Mouse (Mus musculus): ENCODE measurements at regions not wholly inside any gene's neighbourhood (a gene's known extent, or its start where the extent isn't known, plus 50 kb on each side); places are given as distances from the start of the nearest gene placed in this dataset.
A peak's percentile ranks its signal among the peaks of the same experiment; 100 is the strongest.

DNA sequence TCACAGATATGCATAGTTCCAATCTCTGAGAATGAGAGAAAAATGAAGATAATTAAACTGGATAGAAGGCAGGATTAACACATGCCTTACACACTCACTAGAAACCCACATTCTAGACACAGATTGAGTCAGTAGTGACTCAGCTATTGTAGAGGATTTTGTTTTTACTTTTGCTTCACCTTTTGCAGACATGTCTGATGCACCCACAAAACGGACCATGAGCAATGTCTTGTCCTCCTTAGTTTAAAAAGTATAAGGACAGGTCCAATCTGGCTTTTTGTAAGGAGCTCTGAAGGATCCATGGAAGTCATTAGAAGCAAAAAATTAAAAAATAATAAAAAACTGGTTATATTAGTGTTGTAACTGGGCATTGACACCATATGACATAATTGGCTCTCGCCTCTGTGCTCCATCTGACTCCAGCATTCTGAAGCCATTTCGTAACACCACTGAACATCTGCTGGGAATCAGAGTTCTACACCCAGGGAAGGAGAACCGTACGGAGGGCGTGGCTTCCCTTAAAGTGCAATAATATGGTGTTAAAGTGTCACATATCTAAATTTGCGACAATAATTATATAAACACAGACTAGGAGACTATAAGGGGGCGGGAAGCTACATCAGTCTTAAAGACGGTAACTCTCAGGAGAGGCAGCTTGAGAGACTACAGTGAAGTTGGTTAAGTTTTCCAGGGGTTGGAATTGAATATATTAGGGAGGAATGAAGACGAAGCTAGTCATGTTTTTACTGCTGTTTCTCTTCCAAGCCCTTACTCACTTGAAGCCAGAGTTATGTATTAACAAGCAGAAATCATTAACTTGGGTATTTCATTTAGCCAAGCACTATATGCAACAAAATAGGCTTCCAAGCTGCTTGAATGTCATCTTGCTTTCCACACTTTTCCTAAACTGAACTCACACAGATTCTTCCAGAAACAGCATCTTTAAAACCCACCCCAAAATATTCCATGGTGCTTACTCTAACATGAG lies 558.0 kb downstream of the Ebf1 start:
- H3K27ac ChIP-seq (replicated peaks), result no peak overlapping the region
- 59% methylated on average over 10 of the region's 10 CpGs for WGBS (ENCODE audit: insufficient replicate concordance)
- H3K9me3 ChIP-seq (replicated peaks), result no peaks in the 10 kb centered on the region

GRCm38 (mm10) chr11:45176971-45177370 lies 559.9 kb downstream of the Ebf1 start:
- no peaks in the 10 kb centered on the region for H3K4me1 ChIP-seq (replicated peaks)
- no peaks in the 10 kb centered on the region for H3K36me3 ChIP-seq (replicated peaks)
- WGBS (ENCODE audit: insufficient replicate concordance), result 59% methylated on average over 3 of the region's 3 CpGs
- no peak overlapping the region for H3K4me2 ChIP-seq
- ATAC-seq (ENCODE audit: insufficient read depth), result no peak
- no peak overlapping the region for H3K9ac ChIP-seq
- no peak overlapping the region for H3K4me3 ChIP-seq (replicated peaks)
- H3K27me3 ChIP-seq, result no peaks in the 10 kb centered on the region
- H3K27ac ChIP-seq (replicated peaks), result no peak overlapping the region
- no peaks in the 10 kb centered on the region for H3K9me3 ChIP-seq (replicated peaks)

More for the DNA sequence above, 558.0 kb downstream of the Ebf1 start:
- no peak overlapping the region for H3K9ac ChIP-seq
- H3K27me3 ChIP-seq, result no peaks in the 10 kb centered on the region
- H3K36me3 ChIP-seq (replicated peaks), result no peaks in the 10 kb centered on the region
- no peak overlapping the region for H3K4me3 ChIP-seq (replicated peaks)
- no peaks in the 10 kb centered on the region for H3K4me1 ChIP-seq (replicated peaks)
- H3K4me2 ChIP-seq, result no peak overlapping the region
- no peak for ATAC-seq (ENCODE audit: insufficient read depth)

DNA sequence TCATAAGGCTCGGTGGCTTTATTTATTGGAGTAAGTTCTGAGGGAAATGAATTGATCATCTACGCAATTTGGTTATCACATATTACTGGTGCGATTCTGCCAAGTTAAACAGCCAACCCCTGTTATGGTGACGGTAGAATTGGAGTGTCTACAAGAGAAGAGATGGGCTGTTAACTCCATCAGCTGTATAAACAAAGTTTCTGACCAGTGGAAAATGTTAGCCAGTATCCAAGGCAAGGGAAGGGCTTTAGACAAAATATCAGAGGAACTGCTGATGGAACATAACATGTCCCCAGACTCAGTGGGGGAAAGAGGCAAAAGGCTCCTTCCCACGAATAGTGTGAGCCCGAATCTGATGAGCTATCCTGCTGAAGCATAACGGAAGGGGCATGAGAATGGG lies 560.9 kb downstream of the Ebf1 start:
- no peak overlapping the region for H3K27ac ChIP-seq (replicated peaks)
- no peak overlapping the region for H3K9ac ChIP-seq
- H3K36me3 ChIP-seq (replicated peaks), result no peaks in the 10 kb centered on the region
- no peak for ATAC-seq (ENCODE audit: insufficient read depth)
- H3K4me3 ChIP-seq (replicated peaks), result no peak overlapping the region
- no peaks in the 10 kb centered on the region for H3K4me1 ChIP-seq (replicated peaks)
- 55% methylated on average over 7 of the region's 7 CpGs for WGBS (ENCODE audit: insufficient replicate concordance)
- H3K4me2 ChIP-seq, result no peak overlapping the region
- no peaks in the 10 kb centered on the region for H3K9me3 ChIP-seq (replicated peaks)
- H3K27me3 ChIP-seq, result no peaks in the 10 kb centered on the region

GRCm38 (mm10) chr11:45179019-45179418 lies 561.9 kb downstream of the Ebf1 start:
- WGBS (ENCODE audit: insufficient replicate concordance), result 44% methylated on average over 1 of the region's 1 CpGs
- Histone ChIP-seq H3K9me3 (replicated peaks) (no peaks in the 10 kb centered on the region), H3K27ac (replicated peaks) (no peak overlapping the region), H3K27me3 (no peaks in the 10 kb centered on the region), H3K4me2 (no peak overlapping the region), H3K4me1 (replicated peaks) (no peaks in the 10 kb centered on the region), H3K9ac (no peak overlapping the region), H3K36me3 (replicated peaks) (no peaks in the 10 kb centered on the region), H3K4me3 (replicated peaks) (no peak overlapping the region)
- ATAC-seq (ENCODE audit: insufficient read depth), result no peak

DNA sequence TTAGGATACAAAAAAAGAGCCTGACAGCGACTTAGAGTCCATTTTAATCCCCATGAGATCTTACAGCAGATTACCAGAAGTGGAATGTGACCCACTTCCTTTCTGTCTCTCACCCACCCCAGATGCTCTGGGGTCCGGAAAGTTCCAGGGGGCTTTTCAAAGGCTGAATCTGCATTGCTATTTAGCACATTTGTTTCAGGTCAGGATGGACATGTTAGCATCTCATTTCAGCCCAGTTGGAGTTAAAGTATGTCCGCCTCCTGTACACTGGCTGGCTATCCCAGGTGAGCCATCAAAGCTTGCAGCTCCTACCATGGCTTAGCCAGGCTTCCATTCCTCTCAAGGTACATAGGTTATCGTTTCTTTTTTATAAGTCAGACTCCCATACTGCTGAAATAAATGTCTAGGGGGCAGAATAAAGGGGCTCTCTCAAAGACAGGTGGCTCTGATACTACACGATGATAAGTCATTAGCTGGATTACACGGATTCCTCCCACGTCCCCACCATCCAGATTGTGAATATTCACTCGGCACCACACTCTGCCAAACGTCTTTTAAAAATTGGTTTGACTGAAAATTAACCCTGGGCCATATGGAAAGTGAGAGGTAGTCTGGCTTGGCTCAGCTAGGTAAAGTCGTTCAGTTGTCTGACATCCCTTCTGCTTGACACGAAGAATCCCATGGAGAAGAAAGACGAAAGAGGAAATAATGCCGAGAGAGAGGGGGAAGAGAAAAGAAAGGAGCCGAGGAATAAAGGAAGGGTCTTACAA lies 573.7 kb downstream of the Ebf1 start:
- no peak overlapping the region for H3K9ac ChIP-seq
- H3K36me3 ChIP-seq (replicated peaks), result no peaks in the 10 kb centered on the region
- H3K4me1 ChIP-seq (replicated peaks), result no peaks in the 10 kb centered on the region
- WGBS (ENCODE audit: insufficient replicate concordance), result 61% methylated on average over 14 of the region's 14 CpGs
- no peaks in the 10 kb centered on the region for H3K27me3 ChIP-seq
- no peak for ATAC-seq (ENCODE audit: insufficient read depth)
- H3K9me3 ChIP-seq (replicated peaks), result no peaks in the 10 kb centered on the region
- H3K4me2 ChIP-seq, result no peak overlapping the region
- H3K4me3 ChIP-seq (replicated peaks), result no peak overlapping the region
- no peak overlapping the region for H3K27ac ChIP-seq (replicated peaks)

DNA sequence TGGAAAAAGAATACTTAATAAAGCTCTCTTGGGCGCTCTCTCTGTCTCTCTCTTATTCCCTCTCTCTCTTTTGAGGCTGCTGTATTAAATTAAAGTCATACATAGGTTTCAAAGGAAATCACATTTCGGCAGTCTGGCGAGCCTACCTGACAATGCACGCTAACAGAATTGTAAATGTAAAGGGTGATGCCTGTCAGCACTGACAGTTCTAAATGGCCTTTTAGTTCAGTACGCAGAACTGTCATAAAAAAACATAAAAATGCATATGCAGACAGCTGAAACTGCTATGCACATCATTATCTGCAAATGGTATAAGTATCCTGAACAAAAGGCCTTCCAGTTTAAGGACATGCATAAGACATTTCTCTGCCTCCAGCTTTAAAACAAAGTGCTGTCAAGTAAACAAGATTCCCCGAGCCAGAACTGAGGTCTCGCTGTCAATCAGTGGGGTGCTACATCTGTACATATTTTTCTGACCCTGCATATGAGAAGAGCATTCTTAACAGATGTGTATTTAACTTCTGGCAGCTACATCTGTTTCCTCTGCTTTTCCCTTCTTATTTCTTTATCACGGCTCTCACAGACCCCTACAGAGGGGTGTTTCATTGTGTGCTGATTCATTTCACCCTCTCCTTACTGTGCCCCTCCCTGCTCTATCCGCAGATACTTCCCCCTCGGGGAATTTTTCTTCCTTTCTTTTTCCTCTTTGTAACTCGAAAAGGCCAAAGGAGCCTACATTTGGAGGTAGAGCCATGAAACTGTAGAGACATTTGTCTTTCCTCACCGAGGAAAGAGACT lies 574.5 kb downstream of the Ebf1 start:
- H3K36me3 ChIP-seq (replicated peaks), result no peaks in the 10 kb centered on the region
- no peak overlapping the region for H3K4me3 ChIP-seq (replicated peaks)
- ATAC-seq (ENCODE audit: insufficient read depth), result no peak
- H3K4me1 ChIP-seq (replicated peaks), result no peaks in the 10 kb centered on the region
- 44% methylated on average over 12 of the region's 12 CpGs for WGBS (ENCODE audit: insufficient replicate concordance)
- H3K9me3 ChIP-seq (replicated peaks), result no peaks in the 10 kb centered on the region
- H3K4me2 ChIP-seq, result no peak overlapping the region
- H3K27ac ChIP-seq (replicated peaks), result no peak overlapping the region
- no peaks in the 10 kb centered on the region for H3K27me3 ChIP-seq
- no peak overlapping the region for H3K9ac ChIP-seq

DNA sequence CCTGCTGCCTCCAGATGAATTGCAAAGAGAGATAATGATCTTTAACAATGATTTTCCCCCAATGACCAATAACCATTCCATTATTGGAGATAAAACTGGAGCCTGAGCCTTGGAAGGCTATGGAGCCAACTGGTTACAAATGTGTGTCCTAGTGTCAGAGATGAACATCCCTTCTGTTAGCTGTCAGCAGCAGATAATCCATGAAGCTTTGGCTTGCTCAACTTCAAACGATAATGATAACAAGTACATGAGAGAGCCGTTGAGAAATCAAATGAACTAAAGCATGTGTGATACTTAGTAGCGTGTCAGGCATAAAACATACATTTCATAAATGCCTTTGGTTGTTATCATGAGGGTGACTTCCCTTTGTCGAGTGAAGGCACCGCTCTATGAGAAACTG lies 576.2 kb downstream of the Ebf1 start:
- no peak overlapping the region for H3K9ac ChIP-seq
- no peaks in the 10 kb centered on the region for H3K36me3 ChIP-seq (replicated peaks)
- no peaks in the 10 kb centered on the region for H3K4me1 ChIP-seq (replicated peaks)
- WGBS (ENCODE audit: insufficient replicate concordance), result 71% methylated on average over 5 of the region's 5 CpGs
- no peak overlapping the region for H3K4me3 ChIP-seq (replicated peaks)
- H3K27me3 ChIP-seq, result no peaks in the 10 kb centered on the region
- H3K9me3 ChIP-seq (replicated peaks), result no peaks in the 10 kb centered on the region
- no peak overlapping the region for H3K4me2 ChIP-seq
- no peak overlapping the region for H3K27ac ChIP-seq (replicated peaks)
- ATAC-seq (ENCODE audit: insufficient read depth), result no peak

DNA sequence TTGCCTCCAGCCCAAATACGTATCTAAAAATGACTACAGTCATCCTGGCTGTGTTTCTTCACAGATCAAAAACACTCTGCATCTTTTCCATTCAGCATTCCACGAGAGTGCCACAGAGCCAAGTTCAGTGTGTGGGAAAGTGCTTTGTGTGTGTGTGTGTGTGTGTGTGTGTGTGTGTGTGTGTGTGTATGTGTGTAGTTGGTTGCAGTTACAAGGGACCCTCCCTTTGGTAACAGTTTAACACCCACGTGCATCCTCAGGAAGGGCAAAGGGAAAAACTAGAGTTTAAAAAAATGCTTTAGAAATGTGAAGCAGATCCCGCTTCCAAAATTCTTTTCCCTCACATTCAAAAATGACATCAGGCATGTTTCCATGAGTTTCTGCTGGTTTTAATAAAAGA lies 582.4 kb downstream of the Ebf1 start:
- Histone ChIP-seq H3K27ac (replicated peaks) (no peak overlapping the region), H3K36me3 (replicated peaks) (no peaks in the 10 kb centered on the region), H3K9me3 (replicated peaks) (no peaks in the 10 kb centered on the region), H3K4me2 (no peak overlapping the region), H3K27me3 (no peaks in the 10 kb centered on the region), H3K4me3 (replicated peaks) (no peak overlapping the region), H3K4me1 (replicated peaks) (no peaks in the 10 kb centered on the region), H3K9ac (no peak overlapping the region)
- ATAC-seq (ENCODE audit: insufficient read depth), result no peak
- 61% methylated on average over 4 of the region's 4 CpGs for WGBS (ENCODE audit: insufficient replicate concordance)

DNA sequence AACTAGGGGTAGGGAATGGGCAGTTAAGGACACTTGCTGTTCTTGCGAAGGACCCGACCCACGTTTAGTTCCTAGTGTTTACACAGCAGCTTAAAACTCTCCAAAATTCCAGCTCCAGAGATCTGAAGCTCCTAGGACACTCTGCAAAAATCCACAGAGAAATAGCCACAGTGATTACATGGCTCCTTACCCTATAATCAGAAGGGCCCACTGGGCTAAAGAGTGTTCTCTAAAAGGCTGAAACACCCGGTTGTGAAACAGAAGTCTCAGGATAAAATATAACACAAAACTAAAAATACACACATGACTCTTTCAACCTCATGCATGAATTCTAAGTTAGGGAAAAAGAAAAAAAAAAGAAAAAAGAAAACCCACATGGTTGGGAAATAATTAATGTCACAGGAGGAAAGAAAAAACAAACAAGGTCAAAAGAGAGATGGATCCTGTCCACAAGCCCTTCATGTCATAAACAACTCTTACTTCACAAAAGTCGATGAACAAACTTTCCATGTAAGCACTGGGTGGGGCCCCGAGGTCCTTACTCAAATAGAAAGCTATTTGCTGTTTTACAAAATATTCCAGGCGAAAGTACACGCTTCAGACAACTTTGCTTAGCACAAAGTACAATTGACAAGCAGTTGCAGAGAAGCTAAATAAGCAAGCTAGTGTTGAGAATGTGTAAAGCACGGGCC lies 583.7 kb downstream of the Ebf1 start:
- H3K9ac ChIP-seq, result no peak overlapping the region
- peak overlapping the region; percentile 48; the same call in 1 of the 2 replicates for H3K27ac ChIP-seq (replicated peaks)
- H3K4me2 ChIP-seq, result no peak overlapping the region
- H3K36me3 ChIP-seq (replicated peaks), result no peaks in the 10 kb centered on the region
- H3K4me3 ChIP-seq (replicated peaks), result no peak overlapping the region
- H3K9me3 ChIP-seq (replicated peaks), result no peaks in the 10 kb centered on the region
- H3K27me3 ChIP-seq, result no peaks in the 10 kb centered on the region
- WGBS (ENCODE audit: insufficient replicate concordance), result 46% methylated on average over 9 of the region's 9 CpGs
- no peaks in the 10 kb centered on the region for H3K4me1 ChIP-seq (replicated peaks)
- peak; percentile 54 for ATAC-seq (ENCODE audit: insufficient read depth)

DNA sequence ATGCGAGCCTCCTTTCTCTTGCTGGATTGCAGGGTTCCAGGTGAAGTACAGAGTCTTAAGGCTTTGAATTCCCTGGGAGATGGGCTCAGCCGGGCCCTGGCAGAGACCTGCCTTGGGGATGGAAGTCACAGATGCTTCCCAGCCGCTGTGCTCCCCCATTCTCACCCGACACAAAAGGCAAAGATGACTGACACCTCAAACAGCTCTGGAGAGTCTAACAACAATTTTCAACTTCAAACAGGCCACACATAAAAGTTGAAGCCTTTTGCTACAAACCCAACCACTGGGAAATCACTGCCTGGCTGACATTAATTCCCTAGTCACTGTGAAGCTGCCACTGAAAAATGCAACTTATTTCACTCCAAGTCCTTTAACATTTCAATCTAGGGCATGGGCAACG lies 586.3 kb downstream of the Ebf1 start:
- H3K4me2 ChIP-seq, result no peak overlapping the region
- no peak overlapping the region for H3K27ac ChIP-seq (replicated peaks)
- no peak for ATAC-seq (ENCODE audit: insufficient read depth)
- H3K4me3 ChIP-seq (replicated peaks), result no peak overlapping the region
- no peaks in the 10 kb centered on the region for H3K4me1 ChIP-seq (replicated peaks)
- no peaks in the 10 kb centered on the region for H3K27me3 ChIP-seq
- whole genome bisulfite sequencing (ENCODE audit: insufficient replicate concordance), result 49% methylated on average over 5 of the region's 5 CpGs
- H3K9ac ChIP-seq, result no peak overlapping the region
- H3K36me3 ChIP-seq (replicated peaks), result no peaks in the 10 kb centered on the region
- H3K9me3 ChIP-seq (replicated peaks), result no peaks in the 10 kb centered on the region

All from liver, embryonic 15.5 days (tissue).